Mouse (Mus musculus) heart, adult 11 months (tissue): ENCODE measurements around the gene Olfr12.
A peak's percentile ranks its signal among the peaks of the same experiment; 100 is the strongest.

Source experiments
- DNase-seq: peaks from one replicate; pipeline ENCODE4 v3.0.0; 2022

Gene Olfr12

DNA sequence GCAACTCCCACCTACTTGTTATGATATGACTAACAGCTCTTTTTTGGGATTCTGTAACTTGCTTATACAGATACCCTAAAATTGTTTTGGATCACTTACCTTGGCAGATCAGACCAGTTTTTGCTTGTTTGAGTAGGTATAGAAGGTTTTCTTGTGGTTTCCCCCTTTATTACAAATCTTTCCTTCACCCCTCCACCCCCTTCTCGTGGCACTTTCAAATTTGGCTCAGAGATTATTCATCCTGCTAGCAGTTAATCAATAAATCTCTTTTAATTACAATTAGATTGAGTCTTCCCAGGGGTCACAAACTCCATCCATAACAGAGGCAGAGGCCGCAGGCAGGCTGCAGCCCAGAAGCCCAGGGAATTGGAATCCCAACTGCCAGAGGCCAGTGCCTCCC lies at the start of gene Olfr12:
Olfr12 (plus strand) TSS at position 301 of the 400 bp plus-strand sequence.
- no peak for DNase-seq

DNA sequence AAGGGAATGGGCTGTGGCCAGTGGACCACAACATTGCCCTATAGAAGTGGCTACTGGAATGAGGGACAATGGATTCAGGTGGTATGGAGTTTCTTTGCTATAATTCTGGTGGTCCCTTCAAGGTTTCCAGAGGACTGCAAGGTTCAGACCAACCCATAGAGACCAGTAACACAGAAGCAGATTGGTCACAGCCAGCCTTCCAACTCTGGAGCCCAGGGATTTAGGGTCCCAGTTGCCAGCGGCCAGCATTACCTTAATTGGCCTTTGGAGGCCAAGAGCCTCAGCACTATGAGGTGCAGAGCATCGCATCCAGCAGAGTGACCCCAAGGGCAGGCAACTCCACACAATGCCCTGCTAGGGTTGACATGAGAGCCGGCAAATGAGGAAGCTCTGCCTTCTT lies 46.6 kb upstream of the Olfr12 start, which contains the start of gene Olfr1413:
Olfr1413 (plus strand) TSS at position 301 of the 400 bp plus-strand sequence.
- no peak for DNase-seq

DNA sequence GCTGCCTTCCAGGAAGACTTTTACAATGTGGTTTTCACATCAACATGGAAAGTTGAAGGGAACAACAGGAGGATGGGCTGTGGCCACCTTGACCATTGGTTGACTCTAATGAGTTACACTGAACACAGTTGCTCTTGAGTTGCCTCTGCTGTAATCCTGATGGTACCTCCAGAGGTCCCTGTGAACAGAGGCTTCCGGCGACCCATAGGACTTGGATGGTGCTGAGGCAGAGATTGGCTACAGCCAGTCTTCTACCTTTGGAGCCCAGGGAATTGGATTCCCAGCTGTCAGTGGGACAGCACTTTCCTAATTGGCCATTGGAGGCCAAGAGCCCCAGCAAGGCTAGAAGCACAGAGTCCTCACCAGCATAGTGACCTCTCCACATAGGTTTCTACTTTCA lies 32.1 kb upstream of the Olfr12 start, which contains the start of gene Olfr1412:
Olfr1412 (plus strand) TSS at position 301 of the 400 bp plus-strand sequence.
- no peak for DNase-seq

DNA sequence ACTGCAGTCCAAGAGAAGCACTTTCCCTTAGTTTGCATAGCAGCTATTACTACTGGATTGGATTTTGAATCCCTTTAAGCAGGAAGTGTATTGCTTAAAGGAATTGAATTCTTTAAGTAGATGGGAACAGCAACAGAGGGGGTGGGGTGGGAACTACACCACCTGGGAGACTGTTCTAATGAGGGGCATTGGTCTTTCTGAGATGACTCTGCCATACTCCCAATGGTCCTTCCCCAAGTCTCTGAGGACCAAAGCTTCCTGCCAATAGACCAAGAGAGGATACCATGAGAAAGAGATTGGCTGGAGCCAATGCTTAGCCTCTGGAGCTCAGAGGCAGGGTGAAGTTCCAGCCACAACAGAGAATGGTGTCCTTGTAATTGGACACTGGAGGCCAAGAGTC lies 23.5 kb upstream of the Olfr12 start, which contains the start of gene Olfr1411:
Olfr1411 (plus strand) TSS at position 301 of the 400 bp plus-strand sequence.
- DNase-seq: no peak

DNA sequence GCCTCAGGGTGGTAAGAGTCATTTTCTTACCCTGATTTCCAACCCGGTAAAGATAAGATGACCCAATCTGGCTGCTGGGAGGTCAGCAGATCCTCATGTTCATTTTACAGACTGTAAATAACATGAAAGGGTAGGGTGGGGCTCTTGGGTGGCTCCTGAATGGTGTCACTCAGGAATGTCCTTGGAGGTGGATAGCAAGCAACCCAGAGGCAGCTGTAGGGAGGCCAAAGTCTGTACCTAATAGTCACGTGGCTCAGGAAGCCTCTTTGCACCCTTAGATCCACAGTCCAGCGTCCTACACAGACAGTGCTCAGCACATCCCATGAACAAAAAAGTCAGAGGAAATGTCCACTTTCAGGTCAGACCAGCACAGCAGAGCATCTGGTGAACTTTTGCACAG lies 21.6 kb upstream of the Olfr12 start:
- DNase-seq: no peak

DNA sequence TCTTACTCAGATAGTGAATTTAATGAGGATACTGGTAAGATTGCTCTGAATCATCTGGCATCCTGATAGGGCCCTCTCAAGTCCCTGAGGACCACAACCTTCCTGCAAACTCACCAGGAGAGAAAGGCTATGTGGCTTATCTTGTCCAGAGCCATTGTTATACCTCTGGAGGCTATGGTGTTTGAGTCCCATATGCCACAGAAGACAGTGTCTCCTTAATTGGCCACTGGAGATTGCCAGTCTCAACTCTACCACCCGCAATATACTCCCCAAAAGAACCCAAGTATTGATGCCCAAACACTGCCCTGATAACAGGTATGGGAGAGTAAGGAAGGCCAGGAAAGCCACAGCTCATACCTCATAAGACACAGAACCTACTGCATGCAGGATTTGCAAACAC lies 12.1 kb upstream of the Olfr12 start, which contains the start of gene Olfr1410:
Olfr1410 (plus strand) TSS at position 301 of the 400 bp plus-strand sequence.
- no peak for DNase-seq

DNA sequence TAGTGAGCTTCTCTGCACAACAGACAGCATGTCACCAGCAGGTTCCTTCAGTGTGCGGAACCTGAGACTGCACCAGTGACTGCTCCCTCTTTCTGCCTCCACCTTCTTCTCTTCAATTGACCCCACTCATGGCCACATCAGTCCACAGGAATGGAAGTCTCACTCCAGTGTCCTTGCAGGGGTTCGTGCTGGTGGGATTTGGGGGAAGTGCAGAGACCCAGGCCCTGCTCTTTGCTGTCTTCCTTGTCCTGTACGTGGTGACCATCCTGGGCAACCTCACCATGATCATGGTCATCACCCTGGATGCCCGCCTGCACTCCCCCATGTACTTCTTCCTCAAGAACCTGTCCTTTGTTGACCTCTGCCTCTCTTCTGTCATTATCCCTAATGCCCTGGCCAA lies 9.9 kb upstream of the Olfr12 start:
- no peak for DNase-seq

DNA sequence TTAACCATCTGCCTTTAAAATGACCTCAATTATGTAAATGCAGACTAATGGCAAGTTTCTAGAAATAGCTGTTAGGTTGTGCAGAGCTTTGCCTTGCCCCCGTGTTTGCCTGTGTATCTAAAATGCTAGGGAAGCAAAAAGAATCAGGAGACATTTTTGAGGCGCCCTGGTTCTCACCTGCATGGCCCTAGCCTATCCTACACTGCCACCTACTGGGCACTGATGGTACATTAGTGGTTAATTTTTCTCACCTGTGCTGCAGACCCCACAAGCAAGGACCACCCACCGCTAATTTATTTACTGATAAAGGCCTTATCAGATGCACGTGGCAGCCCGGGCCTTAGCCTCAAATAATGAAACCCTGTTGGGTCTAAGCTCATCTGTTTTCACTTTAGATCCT lies 6.6 kb upstream of the Olfr12 start:
- no peak for DNase-seq

DNA sequence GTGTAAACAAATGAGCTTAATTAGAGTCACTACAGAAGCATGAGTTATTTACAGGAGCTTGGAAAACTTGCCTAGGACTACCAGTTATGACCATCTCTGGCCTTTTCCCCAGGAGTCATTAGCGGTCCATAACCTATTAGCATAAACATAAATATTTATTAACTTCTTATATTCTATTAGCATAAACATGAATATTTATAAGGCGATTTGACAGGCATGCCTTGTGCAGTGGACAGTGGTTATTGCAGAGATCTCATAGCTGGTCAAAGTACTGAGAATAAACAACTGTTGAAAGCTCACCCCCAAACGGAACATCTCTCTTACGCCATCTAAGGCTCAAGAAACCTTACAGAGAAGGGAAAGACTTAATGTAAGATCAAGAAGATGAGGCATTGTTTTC lies 4.4 kb upstream of the Olfr12 start:
- no peak for DNase-seq

DNA sequence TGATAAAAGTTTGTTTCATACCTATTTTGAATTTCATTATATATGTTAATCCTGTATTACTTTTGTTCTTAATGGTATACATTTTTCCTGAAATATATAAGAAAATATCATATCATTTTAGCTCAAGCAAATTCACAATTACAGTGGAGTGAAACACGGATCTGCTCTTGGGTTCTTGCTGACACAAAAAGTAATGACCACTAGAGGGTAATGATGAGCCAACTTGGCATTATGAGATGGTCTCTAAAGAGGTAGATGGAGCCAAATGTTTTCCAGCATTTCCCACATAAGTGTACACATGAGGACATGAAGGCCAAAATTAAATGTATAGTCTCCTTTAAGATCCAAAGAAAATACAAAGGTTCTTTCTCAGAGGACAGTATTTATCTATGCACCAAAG lies 3.1 kb upstream of the Olfr12 start:
- DNase-seq: no peak

DNA sequence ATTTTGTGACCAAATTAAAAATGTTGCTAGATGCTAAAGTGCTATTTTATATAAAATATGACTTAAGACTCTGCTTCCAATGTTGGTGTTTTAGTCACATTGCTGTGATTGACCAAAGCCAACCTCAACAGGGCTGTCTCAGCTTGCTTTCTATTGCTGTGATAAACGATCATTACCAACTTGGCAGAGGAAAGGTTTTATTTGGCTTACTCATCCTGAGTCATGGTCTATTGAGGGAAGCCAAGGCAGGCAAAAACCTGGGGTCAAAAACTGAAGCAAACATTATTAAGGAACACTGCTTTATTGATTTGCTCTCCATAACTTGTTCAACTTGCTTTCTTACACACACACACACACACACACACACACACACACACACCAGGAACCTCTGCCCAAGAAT lies 1.5 kb upstream of the Olfr12 start:
- no peak for DNase-seq

DNA sequence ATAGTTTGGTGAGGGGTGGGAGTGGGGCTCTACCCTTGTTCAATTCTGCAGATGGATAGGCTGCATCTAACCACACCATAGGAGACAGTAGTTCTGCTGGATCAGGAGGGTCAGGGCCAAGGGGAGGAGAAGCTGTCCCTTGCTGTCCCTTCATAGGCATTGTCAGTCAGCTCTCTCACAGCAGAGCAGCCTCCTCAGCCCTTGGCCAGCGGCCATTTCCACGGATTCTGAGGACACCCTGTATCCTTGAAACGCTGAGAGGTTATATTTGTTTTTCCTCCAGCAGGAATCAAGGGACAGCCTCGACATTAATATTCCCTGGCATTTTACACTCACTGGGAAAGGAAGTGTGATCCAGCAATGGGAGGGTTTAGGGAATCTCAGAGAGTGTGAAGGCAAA lies 772 bp downstream of the Olfr12 start:
- no peak for DNase-seq

DNA sequence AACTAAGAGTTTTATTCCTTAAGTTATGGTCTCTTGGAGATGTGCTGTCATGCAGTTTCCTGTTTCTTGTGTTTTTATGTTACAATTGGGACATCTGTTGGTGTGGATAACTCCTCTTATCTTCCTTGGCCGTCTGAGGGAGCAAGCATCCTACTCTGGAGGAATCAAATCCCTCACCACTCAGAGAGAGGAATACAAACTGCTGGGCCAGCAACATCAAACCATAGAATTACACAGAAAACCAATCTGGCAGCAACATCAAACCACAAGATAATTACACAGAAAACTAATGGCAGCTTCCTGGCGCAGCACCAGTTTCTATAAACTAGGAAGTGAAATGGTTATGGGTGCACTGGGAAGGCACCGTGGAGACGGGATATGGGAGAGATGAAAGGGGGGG lies 10.6 kb downstream of the Olfr12 start:
- no peak for DNase-seq

DNA sequence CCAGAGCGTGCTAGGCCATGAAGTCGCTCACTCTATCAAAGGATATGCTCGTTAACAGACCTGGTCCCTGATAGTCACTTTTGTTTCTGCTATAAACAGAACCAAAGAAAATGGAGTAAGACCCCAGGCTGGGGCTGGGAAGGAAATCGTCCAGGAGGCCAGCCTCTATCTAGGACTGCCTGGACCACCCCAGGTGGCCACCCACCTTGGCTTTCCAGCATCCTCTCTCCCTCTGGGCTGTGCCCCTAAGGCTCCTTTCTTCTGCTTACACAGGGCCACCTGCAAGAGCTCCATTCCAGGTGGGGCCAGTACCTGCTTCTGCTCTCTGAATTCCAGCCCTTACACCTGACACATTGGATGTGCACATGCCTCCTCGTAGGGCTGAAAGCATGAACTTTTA lies 14.6 kb downstream of the Olfr12 start:
- peak; percentile 61 for DNase-seq

DNA sequence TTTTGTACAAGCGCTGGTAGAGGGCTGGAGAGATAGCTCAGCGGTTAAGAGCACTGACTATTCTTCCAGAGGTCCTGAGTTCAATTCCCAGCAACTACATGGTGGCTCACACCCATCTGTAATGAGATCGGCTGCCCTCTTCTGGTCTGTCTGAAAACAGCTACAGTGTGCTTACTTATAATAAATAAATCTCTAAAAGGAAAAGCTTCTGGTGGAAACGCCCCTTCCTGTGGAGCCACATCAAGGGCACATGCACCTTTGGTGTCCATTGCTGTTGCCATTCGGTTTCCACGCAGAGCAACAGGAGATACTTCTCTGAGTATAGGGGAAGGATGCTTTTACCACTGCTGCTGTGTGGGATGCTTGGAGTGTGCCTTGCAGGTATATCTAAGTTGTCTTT lies 15.4 kb downstream of the Olfr12 start:
- peak; percentile 79 for DNase-seq

DNA sequence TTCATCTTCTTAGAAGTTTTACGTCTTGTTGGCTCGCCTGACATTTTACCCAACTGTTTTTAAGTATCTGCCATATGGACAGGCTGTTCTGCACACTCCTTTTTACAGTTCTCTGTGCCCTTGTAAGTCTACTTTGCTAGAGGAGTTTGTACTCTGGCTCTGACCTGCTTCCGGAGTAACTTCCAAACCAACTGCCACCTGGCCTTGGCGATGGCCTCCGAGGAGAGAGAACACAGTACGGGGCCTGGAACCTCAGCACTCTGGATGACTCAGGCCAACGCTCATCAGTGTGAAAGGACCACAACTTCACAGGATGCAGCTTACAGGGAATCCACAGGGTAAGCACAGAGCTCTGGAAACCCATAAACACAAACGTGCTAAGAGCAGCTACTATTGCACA lies 16.1 kb downstream of the Olfr12 start:
- peak; percentile 69 for DNase-seq

DNA sequence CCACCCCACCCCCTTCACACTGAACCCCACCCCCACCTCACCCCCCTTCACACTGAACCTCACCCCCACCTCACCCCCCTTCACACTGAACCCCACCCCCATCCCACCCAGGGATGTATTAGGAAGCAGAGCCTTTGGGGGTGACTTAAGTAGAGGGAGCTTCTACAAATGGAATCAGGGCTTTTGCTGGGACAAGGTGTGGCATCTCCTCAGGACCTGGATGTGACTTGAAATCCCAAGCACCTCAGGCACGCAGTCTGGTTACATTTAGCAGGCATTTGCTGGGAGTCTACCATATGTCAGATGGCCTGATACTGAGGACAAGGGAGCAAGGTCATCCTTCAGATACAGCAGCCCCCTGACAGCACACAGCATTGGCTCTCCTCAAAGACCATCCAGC lies 17.0 kb downstream of the Olfr12 start:
- DNase-seq: peak; percentile 78

DNA sequence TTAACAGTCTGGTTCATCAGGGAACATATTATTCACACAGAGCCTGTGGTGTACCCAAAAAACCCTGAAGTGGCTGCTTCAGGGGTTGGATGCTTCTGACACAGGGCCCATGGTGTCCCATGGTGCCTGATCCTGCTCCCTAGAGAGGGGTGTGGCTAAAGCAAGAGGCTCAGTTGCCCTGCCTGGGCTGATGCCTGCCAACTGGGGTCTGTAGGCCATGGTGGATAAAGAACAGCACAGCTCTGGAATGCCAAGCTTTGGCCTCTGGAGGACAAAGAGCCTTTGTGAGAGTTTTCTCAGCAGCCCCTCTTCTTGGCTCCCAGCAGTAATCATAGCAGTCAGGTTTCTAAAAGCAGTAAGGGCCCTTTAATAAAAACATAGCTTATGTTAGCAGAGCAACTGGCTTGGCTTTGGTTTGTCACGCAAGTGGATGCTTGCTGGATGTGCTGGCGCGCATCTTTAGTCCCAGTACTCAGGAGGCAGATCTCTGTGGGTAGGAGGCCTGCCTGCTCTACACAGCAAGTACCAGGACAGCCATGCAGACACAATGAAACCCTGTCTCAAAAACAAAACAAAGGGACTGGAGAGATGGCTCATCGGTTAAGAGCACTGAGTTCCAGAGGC lies 17.5 kb downstream of the Olfr12 start:
- peak; percentile 83 for DNase-seq

DNA sequence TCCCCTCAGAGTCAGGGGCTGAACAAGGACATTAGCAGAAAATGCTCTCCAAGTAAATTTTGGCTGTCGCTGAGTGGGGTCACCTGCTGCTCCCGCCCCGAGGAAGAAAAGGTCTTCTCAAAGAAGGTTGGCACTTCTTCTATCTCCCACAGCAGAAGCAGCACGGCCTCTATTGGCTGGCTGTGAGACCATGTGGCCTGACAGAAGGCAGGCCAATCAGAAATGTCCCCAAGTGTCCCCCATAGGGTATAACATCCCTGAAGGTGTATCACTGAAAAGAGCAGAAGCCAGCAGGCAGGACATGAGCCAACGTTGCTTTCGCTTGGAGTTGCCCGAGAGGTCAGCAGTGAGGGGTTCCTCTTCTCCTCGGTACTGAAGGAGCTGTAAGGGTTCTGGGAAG lies 18.4 kb downstream of the Olfr12 start:
- DNase-seq: peak; percentile 83

DNA sequence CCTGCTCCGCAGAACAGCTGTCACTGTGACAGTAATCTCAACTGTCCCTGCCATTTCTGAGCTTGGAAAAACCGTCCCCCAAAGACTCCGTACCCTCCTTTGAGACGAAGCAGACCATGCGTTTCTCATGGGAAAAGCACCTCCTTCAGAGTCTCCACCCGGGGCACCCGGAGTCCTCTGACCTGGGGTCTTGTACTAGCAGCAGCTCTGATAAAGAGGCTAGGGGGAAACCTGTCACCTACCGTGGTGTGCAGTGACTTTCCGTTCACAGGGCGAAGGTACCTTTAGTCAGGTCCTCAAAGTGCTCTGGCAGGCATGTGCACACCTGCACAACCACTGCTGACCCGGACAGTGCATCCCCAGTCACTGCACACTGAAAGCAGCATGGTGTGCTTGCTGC lies 19.1 kb downstream of the Olfr12 start:
- peak; percentile 61 for DNase-seq

DNA sequence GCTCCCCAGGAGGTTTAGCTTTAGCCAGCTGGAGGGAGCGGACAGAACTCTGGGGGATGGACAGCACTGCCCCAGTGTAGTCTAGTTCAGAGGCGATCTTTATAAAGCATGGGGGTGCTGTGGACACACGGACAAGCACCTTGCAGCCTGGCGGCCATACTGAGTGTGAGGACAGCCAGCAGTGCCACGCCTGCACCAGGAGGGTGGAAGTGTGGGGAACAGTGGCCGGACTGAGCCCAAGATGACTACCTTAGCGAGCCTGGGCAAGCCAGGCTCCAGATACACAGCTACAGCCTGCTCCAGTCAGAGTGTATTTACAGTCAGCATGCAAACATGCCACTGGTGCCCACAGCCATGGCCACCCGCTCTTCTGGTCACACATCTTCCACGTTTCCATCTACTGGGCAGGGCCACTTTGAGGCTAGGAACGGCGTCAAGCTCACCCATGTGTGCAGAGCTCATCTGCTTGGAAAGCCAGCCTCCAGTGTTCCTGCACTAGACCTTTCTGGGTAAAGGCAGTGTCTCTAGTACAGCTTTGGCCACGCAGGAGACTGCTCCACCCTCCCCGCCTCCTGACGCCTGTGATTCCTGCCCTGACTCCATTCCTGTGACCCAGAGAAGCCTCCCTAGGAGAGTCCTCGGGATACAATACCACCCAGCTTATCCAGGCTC lies 20.0 kb downstream of the Olfr12 start:
- peak; percentile 74 for DNase-seq

DNA sequence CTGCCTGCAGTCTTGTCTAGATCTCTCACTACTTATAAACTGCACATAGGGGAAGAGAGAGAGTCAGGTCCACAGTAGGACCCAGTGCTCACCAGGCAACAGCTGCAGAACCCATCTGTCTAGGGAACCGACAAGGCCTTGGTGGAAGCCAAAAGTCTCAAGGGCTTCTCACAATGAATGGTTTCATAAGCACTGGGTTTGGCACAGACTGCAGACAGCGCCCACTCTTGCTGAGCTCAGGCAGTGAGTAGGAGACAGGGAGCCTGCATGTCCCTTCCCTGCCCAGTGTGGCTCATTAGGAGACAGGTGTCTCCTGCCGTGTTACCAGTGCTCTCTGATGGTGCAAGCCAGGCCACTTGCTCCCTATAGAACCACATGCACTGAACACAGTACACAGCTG lies 20.6 kb downstream of the Olfr12 start:
- no peak for DNase-seq

DNA sequence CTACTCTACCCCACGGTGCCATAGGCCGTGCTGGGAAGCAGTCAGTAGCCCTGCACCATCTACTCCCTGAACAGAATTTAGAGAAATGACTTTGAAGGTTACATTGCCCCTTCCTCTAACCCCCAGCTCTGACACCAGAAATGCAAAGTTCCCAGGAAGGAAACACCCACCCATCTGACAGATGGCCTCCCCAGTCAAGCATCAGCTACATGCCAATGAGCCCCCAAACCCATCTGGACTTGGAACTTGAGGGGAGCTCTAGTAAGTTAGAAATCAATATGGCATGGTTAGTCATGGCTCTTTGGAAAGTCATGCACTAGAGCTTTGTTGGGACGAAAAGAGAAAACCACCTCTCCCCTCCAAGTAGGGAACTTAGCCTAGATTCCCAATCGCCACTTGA lies 21.1 kb downstream of the Olfr12 start:
- DNase-seq: peak; percentile 53

DNA sequence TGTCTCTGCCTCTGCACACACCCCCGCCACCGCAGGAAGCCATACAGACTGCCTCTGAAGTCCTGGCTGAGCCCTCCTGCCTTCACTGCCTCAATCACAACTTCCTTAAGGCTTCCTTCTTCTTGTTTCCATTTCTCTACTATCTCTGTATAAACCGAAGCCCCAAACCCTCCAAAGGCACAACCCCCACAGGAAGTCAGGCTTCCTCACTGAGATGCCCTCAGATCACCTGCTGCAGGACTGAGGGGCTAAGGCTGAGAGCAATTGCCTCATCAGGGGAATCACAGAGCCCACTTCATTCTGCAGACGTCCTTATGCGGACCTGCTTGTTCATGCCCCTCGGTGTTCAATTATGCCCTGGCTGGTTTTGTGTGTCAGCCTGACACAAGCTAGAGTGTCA lies 22.8 kb downstream of the Olfr12 start:
- DNase-seq: peak; percentile 83
